Mouse (Mus musculus) lung, postnatal 14 days (tissue): Measurements from ENCODE around the gene Fkbpl.
A peak's percentile ranks its signal among the peaks of the same experiment; 100 is the strongest.

ENCODE experiments used
- DNase-seq: peaks from one replicate; pipeline ENCODE4 v3.0.0; 2021

Fkbpl gene

DNA sequence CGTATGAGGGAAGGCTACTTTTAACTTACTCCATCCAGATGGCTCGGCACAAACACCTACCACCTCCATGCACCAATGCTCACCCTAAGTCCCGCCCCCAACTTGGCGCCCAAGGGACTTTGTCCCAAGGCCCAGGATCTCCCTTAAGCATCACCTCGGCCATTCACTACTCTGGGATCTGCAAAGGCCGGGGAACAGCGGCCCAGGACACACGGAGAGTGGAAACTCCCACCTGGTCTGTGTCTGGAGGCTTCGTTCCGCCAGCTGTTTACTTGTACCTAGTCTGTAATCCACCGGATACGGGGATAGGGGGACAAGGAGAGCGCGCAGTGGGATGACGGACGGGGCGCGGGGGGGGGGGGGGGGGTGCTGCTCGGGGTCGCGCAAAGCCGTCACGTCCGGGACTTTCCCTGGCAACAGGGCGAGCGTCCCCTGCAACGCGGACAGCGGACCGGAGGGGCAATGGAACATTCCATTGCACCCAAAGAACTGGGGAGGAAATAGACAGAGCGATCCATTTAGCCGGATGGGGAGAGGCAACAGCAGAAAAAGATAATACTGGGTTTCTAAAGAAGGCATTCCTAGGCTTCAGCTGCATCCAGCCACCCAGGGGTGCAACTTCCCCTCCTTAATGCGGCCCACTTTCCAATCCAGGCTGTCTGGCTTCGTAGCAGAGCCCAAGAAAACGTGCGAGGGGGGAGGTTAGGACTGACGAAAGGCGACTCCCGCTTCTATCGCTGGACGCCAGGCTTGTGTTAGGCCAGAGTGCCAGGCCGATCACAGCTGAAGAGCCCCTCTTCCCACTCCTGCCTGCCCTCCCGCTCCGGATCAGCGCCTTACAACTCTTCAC is 17.2 kb upstream of the Fkbpl start:
- DNase-seq, result peak; percentile 84

DNA sequence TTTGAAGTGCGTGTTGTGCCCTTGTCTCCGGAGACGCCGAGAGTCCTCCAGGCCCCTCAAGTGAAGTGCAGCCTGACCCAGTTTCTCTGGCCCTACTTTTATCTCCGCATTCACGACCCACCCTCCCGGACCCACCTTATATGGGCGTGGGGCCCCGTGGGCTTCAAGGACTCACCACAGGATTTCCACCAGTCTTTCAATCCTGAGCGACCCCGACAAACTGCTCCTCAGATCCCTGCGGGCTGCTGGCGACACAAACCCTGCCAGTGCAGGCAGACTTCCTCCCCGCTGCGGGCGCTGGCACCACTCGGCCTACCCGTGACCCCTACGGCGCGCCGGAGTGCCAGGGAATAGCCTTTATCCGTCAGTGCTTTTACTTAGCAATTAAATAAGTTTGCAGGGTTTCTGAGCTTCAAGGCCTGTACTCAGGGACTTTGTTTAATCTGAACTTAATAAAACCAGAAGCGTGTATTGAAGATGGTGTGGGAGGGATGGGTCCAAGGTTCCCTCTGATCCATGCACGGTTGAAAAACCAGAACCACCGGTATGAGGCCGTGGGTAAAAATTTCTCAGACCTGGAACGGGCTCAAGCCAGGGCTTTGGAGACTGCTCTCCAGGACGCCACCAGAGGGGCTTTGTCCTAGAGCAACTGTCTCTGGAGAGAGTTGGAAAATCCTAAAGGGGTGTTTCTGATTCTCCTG is 16.5 kb upstream of the Fkbpl start, which contains the start of gene Ppt2:
Gene Ppt2 (minus strand): TSS at position 568 of the 701 bp plus-strand sequence.
- peak; percentile 62 for DNase-seq

- no peak for DNase-seq
Measured at GRCm38 (mm10) chr17:34628644-34628967, 16.0 kb upstream of the Fkbpl start.

GRCm38 (mm10) chr17:34629221-34629751 is 15.3 kb upstream of the Fkbpl start, which contains the start of gene Prrt1:
Gene Prrt1 (plus strand): TSS chr17:34629533.
- DNase-seq, result no peak

DNA sequence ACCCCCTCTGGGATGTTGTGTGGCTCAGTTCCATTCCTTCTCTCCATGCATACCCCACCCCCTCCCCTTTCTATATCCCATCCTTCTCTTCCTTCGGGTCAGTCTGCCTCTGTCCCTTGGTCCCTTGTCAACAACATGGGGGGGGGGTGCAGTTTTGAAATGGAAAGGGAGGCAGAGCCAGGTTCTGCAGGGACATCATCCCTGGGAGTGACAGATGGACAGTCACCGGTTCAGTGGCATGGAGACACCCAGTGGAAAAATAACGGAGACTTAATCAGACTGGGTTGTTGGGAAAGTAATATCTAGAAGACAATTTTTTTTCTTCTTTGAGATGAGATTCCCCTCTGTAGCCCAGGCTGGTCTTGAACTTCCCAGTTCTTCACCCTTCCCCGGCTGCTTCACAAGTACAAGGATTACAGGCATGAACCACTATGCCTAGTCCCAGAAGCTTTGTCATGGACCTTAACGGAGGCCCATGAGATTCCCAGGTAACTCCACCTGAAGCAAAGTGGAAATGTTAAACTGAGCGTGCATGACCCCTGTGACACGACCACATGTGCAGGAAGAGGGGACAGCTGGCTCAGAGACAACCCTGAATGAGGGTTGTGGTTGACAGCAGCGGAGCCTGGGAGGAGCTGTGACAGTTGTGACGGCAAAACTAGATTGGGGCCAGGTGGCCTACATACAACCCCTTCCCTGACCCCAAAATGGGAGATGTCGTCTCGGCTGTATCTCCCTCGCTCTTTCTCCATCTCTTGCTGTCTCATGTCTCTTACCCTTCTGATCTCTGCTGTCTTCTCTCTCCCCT is 14.6 kb upstream of the Fkbpl start:
- no peak for DNase-seq

DNA sequence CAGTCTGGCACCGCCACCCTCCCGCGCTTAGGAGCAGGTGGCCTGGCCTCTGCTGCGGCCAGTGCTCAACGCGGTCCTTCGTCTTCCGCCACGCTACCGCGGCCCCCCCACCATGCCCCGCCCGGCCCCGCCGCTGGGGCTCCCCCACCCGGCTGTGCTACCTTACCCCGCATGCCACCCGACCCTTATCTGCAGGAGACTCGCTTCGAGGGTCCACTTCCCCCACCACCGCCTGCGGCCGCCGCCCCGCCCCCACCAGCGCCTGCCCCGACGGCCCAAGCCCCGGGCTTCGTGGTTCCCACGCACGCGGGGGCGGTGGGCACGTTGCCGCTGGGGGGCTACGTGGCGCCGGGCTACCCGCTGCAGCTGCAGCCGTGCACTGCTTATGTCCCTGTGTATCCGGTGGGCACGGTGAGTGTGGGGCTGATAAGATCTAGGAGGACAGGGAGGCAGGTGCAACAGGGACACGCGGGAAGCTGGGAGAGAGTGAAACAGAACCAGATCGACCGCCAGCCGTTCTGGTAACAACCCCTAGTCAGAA is 13.7 kb upstream of the Fkbpl start:
- DNase-seq, result no peak

DNA sequence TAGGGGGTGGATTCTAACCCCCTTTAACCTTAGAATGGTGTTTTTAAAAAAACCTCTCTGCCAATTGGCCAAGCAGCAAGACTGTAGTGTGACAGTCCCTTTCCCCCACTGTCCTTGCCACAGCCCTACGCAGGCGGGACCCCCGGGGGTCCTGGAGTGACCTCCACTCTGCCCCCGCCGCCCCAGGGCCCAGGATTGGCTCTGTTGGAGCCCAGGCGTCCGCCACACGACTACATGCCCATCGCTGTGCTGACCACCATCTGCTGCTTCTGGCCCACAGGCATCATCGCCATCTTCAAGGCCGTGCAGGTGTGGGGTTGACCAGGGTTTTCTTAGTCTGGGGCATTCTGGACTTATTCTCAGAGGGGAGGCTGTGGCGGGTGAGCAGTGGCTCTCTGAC is 12.9 kb upstream of the Fkbpl start:
- DNase-seq, result no peak

DNA sequence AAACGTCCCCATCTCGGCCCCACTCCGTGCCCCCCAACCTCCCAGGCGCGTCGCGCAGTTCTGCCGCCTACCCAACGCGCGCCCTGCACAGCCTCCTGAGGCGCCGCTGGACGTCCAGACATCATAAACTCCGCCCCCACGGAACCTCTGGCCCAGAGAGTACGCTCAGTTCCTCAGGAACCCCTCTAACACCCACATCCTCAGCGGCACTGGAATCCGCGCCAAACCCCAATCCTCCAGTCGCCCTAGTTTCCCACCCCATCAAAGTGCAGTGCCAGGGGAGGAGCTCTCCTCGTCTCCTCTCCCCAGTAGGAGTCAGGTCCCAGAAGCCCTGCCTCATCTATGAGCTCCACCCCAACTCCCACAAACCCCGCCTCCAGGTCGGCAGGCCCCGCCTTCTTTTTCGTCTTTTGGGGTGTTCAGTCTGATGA is 12.3 kb upstream of the Fkbpl start:
- peak; percentile 81 for DNase-seq

GRCm38 (mm10) chr17:34635671-34636070 is 8.9 kb upstream of the Fkbpl start:
- no peak for DNase-seq

- no peak for DNase-seq
Measured at GRCm38 (mm10) chr17:34637459-34637858, 7.1 kb upstream of the Fkbpl start.

GRCm38 (mm10) chr17:34639461-34640255 is 4.9 kb upstream of the Fkbpl start:
- DNase-seq, result no peak

DNA sequence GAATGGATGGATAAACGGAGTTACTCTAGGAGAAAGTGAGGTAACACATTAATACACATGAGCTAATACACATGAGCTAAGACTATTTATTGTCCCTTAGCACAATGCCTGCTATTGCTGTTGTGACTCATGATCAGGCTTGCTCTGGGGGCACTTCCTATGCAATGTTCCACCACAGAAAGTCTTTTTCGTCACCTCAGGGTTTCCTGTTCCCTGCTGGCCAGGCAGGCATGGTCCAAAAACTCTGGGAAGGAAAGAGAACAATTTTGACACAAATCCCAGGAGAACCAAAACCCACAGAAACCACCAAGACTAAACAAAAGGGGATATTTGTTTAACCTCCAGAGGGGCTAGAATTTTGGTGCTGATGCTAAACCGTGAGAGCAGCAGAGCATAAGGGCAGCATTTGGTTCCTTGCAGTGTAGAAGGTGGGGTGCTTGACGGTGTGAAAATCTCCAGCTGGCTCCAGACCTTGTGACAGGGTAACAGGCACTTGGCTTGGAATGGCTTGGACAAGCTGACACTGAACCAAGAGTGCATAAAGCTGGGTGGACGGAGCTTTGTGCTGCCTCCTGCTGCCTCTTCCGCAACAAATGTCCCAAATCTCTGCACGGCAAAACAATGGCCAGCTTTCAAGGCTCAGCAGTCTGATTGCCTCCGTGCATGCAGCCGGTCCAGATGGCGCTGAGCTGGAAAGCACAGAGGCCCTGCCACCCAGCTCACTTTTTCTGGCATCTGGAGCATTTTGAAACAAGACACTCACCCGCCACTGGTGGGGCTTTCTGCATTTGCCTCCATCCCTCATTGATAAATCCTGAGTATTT is 3.6 kb upstream of the Fkbpl start:
- DNase-seq, result no peak

- DNase-seq, result no peak
Measured at GRCm38 (mm10) chr17:34641945-34642344, 2.6 kb upstream of the Fkbpl start.

GRCm38 (mm10) chr17:34643379-34643778 is 1.2 kb upstream of the Fkbpl start:
- no peak for DNase-seq

DNA sequence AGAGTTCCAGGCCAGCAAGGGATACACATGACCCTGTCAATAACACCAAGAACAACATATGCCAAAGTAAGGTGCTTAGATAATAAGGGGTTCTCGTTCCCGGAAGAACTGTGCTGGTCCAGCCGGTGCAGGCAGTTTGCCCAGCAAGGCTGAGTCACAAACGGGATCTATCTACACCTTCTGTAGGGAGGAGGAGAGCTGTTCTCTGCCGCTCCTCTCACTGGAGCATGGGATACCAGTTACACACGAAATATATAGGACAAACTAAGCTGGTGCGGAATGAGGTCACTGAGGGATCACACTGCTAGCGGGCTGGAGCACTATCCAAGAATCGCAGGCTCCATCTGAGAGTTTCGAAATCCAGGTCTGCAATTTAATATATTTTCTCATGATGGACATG is 620 bp upstream of the Fkbpl start:
- DNase-seq, result no peak

GRCm38 (mm10) chr17:34645256-34645829 is 779 bp downstream of the Fkbpl start:
- DNase-seq, result no peak

GRCm38 (mm10) chr17:34645831-34646511 is 1.4 kb downstream of the Fkbpl start:
- DNase-seq, result no peak

- DNase-seq, result peak; percentile 92
Measured at GRCm38 (mm10) chr17:34646906-34647787, 2.6 kb downstream of the Fkbpl start, which contains the start of gene Atf6b. Gene Atf6b (plus strand): TSS chr17:34647146.
